Mouse (Mus musculus): Measurements from ENCODE around the gene Fermt3.
A peak's percentile ranks its signal among the peaks of the same experiment; 100 is the strongest.
"Not testable (repeated sequence)": the region's sequence is repeated elsewhere in the genome, so short reads cannot be mapped to it uniquely, and the experiment has no call there.

The Fermt3 gene

DNA sequence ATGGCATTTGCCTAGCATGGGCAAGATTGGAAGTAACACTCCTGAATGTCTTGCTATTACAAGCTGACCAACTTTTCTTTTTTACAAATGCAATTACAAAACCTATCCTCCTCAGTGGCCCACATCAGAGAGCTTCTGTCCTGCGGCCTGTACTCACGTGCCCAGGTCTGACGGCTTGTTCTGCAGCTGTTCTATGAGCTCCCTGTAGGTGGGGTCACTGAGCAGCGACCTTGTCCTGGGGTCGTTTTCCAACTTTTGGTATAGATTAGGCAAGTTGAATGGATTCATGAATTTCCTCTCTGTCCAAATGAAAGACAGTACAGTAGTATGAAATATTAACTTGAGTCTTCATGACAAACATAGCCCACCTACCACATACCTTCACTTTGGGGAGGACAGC, 14.7 kb upstream of the Fermt3 start:
- no peak for DNase-seq

- DNase-seq, result no peak
Measured at GRCm38 (mm10) chr19:7029531-7029930, 10.3 kb upstream of the Fermt3 start.

DNA sequence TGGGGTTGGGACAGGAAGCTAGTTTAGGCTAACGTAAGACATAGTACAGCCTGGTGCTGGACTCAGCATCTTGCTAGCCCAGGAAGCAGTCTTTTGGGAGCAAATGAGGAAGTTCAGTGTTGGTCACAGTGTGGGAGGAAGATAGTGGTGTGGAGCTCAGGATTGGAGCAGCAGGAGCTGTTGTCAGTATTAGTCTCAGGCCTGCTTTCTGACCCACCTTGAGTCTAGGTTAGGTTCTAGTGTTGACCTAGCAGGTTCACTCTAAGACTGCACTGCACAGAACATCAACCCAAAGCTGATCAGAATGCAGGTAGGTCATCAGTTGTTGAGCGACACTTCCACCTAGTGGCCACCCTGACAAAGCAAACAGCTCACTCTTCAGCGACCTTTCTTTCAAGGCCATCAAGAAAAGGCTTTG, 964 bp upstream of the Fermt3 start:
- DNase-seq, result peak; percentile 71 to 73

GRCm38 (mm10) chr19:7018546-7018945, 723 bp downstream of the Fermt3 start:
- DNase-seq, result peak in 1 of 2 experiments; percentile 32

- peak; percentile 63 to 72 for DNase-seq
Measured at GRCm38 (mm10) chr19:7017541-7018457, 1.5 kb downstream of the Fermt3 start.

- no peak for DNase-seq
Measured at GRCm38 (mm10) chr19:7014481-7015135, 4.7 kb downstream of the Fermt3 start.

GRCm38 (mm10) chr19:7013984-7014383, 5.3 kb downstream of the Fermt3 start:
- DNase-seq, result no peak

GRCm38 (mm10) chr19:7012426-7012825, 6.8 kb downstream of the Fermt3 start:
- no peak for DNase-seq

- no peak for DNase-seq
Measured at GRCm38 (mm10) chr19:7006892-7007593, 12.2 kb downstream of the Fermt3 start.

- no peak for DNase-seq
Measured at GRCm38 (mm10) chr19:6999360-7000063, 19.8 kb downstream of the Fermt3 start.

- DNase-seq, result no peak
Measured at GRCm38 (mm10) chr19:6997721-6998290, 21.5 kb downstream of the Fermt3 start.

GRCm38 (mm10) chr19:6996006-6996405, 23.3 kb downstream of the Fermt3 start, which contains the start of the genes Nudt22 and Trpt1:
TSS of gene Nudt22 (minus strand) at chr19:6996117.
TSS of gene Trpt1 (plus strand) at chr19:6996131.
- DNase-seq, result peak; percentile 58 to 59

- DNase-seq, result no peak
Measured at GRCm38 (mm10) chr19:6995255-6995991, 23.8 kb downstream of the Fermt3 start.

GRCm38 (mm10) chr19:6994489-6994888, 24.8 kb downstream of the Fermt3 start:
- DNase-seq, result no peak

DNA sequence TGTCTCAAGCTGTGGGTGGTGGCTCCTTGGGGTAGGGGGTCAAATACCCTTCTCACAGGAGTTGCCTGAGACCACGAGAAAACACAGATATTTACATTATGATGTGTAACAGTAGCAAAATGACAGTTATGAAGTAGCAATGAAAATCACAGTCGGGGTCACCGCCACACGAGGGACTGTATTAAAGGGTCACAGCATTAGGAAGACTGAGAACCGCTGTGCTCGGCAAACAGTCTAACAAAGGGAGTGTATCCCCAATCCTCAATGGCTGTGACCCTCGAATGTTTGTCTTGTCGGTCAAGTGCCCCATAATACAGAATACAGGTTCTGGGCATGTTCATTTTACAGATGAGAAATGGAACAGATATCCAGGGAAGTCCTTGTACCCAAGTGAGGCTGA, 25.3 kb downstream of the Fermt3 start:
- no peak for DNase-seq

DNA sequence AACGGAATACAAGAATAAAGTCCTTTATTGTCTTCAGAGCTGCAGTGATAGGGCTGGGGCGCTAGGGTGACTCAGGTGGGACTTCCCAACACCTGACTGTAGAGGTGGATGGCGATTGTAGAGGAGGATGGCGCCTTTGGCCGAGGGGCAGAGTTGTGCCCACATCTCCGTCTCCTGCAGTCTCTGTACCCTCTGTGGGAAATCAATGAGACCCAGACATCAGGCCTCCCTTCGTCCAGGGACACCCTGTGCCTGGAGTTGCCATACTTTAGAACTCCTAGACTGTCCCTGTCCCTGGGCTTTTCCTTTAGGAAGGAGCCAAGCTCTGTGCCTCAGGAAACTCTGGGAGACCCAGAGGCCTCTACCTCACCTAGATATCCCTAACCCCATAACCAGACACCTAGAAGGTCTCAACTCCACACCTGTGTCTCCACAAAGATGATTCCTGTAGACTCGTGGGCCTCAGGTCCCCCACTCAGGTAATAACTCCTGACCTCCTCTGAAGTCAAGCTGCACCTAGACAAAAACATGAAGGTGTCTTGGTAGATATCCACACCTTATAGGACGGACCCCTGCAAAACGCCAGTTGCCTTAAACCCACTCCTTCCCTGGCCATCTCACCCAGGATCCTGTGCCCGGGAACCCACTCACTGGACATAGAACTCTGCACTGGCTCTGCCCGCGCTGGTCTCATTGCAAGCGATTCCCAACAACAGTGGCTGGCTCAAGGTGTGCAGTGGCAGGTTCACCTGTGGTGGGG, 26.1 kb downstream of the Fermt3 start:
- no peak for DNase-seq

GRCm38 (mm10) chr19:6992011-6992858, 27.0 kb downstream of the Fermt3 start, which contains the start of gene Dnajc4:
TSS of gene Dnajc4 (minus strand) at chr19:6992572.
- peak; percentile 95 to 96 for DNase-seq

- not testable (repeated sequence) for DNase-seq
Measured at GRCm38 (mm10) chr19:6991166-6991565, 28.1 kb downstream of the Fermt3 start.

DNA sequence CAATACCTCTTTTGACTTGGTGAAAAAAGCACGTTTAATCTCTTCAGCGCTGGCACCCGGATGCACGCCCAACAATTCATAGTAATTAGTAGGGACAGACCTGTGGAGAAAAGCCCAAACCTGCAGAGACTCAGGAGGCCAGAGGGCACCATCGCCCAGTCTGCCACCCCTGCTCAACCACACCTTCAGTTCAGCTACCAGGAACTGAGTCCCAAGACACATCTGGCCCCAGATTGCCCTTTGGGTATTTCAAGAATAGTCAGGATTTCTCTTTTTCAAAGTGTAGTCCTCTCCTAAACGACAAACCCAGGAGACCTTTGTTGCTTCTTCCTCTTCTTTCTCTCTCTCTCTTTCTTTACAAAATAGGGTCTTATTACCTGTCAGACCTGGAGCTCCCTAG, 28.6 kb downstream of the Fermt3 start:
- DNase-seq, result no peak

GRCm38 (mm10) chr19:6989251-6989650, 30.0 kb downstream of the Fermt3 start:
- DNase-seq, result no peak

Data from B cell, adult 2 months (primary cell).